Mouse (Mus musculus) neural tube, embryonic 14.5 days (tissue): ENCODE data around the gene Gm20605. TPM values are rescaled to one million over a fixed set of nuclear protein-coding genes. Genes with fewer than 3 reads are reported as not detected.

Source experiments
- ATAC-seq: fragments of 200-750 bp; cut with Nextera tagmentation; 2 replicates; pipeline ENCODE4 v1.8.0; 2017; ENCODE audit warnings: low read depth, mild to moderate bottlenecking, moderate TSS enrichment, moderate library complexity
- H3K27ac ChIP-seq: fragments of 300-500 bp; sonication (generic); 2 replicates; pipeline ENCODE4 v1.5.1; 2014; ENCODE audit warnings: low read depth, mild to moderate bottlenecking, control low read depth, low read length, moderate library complexity, mixed read lengths
- H3K27me3 ChIP-seq: fragments of 300-500 bp; sonication (generic); 2 replicates; pipeline ENCODE4 v1.6.1; 2014; ENCODE audit warnings: low read length; ENCODE audit not compliant: control insufficient read depth, insufficient read depth
- H3K36me3 ChIP-seq: fragments of 300-500 bp; sonication (generic); 2 replicates; pipeline ENCODE4 v1.6.1; 2014; ENCODE audit warnings: low read length, mixed read lengths; ENCODE audit not compliant: control insufficient read depth, insufficient read depth
- H3K4me1 ChIP-seq: fragments of 300-500 bp; sonication (generic); 2 replicates; pipeline ENCODE4 v1.6.1; 2014; ENCODE audit warnings: low read length; ENCODE audit not compliant: control insufficient read depth, insufficient read depth
- H3K4me2 ChIP-seq: fragments of 300-500 bp; sonication (generic); 2 replicates; pipeline ENCODE4 v1.6.1; 2014; ENCODE audit warnings: mild to moderate bottlenecking, low read depth, low read length, control low read depth
- H3K4me3 ChIP-seq: fragments of 300-500 bp; sonication (generic); 2 replicates; pipeline ENCODE4 v1.5.1; 2014; ENCODE audit warnings: low read depth, low read length, control low read depth, mixed read lengths
- H3K9ac ChIP-seq: fragments of 300-500 bp; sonication (generic); replicated peaks from 2 replicates; pipeline ENCODE4 v1.6.1; 2014; ENCODE audit warnings: low read depth, mild to moderate bottlenecking, control low read depth, low read length, mixed read lengths
- H3K9me3 ChIP-seq: fragments of 300-500 bp; sonication (generic); 2 replicates; pipeline ENCODE4 v1.6.1; 2016; ENCODE audit warnings: low read length; ENCODE audit not compliant: control insufficient read depth
- WGBS: fragments of 180-500 bp; shearing (Covaris S2); extraction: QIAGEN DNeasy Blood & Tissue Kit; methylation state at CpG from one replicate; pipeline ENCODE4 v1.1.7; 2014; 5-methylcytosine and 5-hydroxymethylcytosine counted together
- polyA plus RNA-seq: library from polyadenylated mRNA; unstranded; fragments of >200 nt; fragmentation: Nextera tagmentation; extraction: Ambion mirVana; gene quantifications from 2 replicates; pipeline ENCODE4 v1.2.1, GENCODE M21; 2014

Gm20605 gene
- 6.5 and 7.9 TPM in 2 replicates for polyA plus RNA-seq

DNA sequence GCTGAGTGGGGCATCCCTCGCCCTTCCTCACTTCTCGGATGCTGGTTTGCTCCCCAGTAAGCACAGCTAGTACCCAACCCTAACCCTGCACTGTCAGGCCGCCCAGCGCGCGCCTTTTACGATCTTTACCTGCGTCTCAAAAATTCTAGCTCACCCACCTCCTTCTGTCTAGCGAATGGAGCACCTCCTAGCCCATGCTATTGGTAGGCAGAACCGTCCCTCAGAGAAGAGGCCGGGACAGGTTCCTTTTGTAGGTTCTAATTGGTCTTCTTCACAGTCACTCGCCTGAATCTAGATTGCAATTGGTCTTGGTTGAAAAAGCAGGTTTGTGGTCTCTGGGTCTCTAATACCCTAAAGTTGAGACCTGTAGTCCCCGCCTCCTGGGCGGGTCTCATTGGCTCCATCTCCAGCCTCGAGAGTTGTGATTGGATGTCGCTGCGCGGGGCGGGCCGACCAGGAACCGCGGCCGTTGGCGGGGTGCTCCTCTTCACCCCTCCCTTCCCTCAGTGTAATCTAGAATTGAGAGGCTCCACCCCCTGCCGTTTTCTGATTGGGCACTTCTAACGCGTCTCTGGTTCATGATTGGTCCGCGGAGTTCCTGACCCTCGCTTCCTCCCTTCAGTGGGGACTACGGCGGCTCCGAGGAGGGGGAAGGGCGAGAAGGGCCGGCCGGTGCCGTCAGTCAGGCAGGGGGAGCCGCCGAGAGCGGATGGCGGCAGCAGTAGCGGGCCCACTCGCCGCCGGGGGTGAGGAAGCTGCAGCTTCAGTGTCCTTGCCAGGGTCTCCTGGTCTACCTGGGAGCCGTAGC, at the start of gene Gm20605, which contains the start of the genes Fbxo24 and Lrch4:
Gm20605 (plus strand) TSS at position 678 of the 808 bp plus-strand sequence.
Fbxo24 (minus strand) TSS at position 505 of the 808 bp plus-strand sequence.
Lrch4 (plus strand) TSS at position 624 of the 808 bp plus-strand sequence.
- no peaks in the 10 kb centered on the region for H3K27me3 ChIP-seq
- H3K4me2 ChIP-seq = peak within 1 kb of the TSS; percentile 91
- no peaks in the 10 kb centered on the region for H3K9me3 ChIP-seq
- H3K4me3 ChIP-seq = peak within 1 kb of the TSS; percentile 82
- H3K27ac ChIP-seq = peak within 1 kb of the TSS; percentile 91
- H3K36me3 ChIP-seq = 0 out of 2 replicates have a peak, but pooled peaks cover under 1% of the 10 kb centered on the region
- peak; percentile 99 for ATAC-seq
- H3K4me1 ChIP-seq = peaks cover 26% of the 10 kb centered on the region
- under 1% methylated on average over 46 of the region's 46 CpGs for WGBS
- H3K9ac ChIP-seq = peak within 1 kb of the TSS; percentile 82

DNA sequence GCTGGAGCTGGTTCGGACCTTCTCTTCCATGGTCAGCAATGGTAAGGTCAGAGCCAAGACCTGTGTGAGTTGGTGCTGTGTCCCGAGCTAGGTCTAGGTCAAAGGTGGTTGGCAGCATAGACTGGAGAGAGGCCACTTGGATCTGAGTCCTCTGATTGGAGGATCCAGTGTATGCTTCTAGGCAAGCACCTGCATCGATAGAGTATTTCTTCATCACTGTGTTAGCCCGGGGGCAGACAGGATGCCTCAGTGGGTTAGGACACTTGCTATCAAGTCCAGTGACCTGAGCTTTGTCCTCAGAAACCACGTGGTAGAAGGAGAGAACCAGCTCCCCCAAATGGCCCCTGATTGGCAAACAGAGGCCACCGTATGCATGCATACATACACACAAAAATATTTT, 48.7 kb upstream of the Gm20605 start:
- Histone ChIP-seq H3K9me3 (no peaks in the 10 kb centered on the region), H3K36me3 (no peaks in the 10 kb centered on the region), H3K27me3 (peaks cover 2% of the 10 kb centered on the region; the same call in 1 of the 2 replicates), H3K4me2 (no peak overlapping the region), H3K4me3 (no peak overlapping the region), H3K27ac (no peak overlapping the region), H3K4me1 (peaks cover 3% of the 10 kb centered on the region; the same call in 1 of the 2 replicates), H3K9ac (no peak overlapping the region)
- no peak for ATAC-seq
- 82% methylated on average over 6 of the region's 6 CpGs for WGBS

- ATAC-seq = 0 out of 2 replicates have a peak, but pooled peaks have one; percentile 5
- peaks cover 2% of the 10 kb centered on the region; the same call in 1 of the 2 replicates for H3K27me3 ChIP-seq
- 39% methylated on average over 8 of the region's 8 CpGs for WGBS
- peaks cover 3% of the 10 kb centered on the region; the same call in 1 of the 2 replicates for H3K4me1 ChIP-seq
- no peaks in the 10 kb centered on the region for H3K9me3 ChIP-seq
- H3K27ac ChIP-seq = no peak overlapping the region
- H3K4me2 ChIP-seq = peak overlapping the region; percentile 57; the same call in 1 of the 2 replicates
- H3K9ac ChIP-seq = peak overlapping the region; percentile 54
- no peaks in the 10 kb centered on the region for H3K36me3 ChIP-seq
- H3K4me3 ChIP-seq = no peak overlapping the region
Measured at GRCm38 (mm10) chr5:137582702-137583101, 46.3 kb upstream of the Gm20605 start.

DNA sequence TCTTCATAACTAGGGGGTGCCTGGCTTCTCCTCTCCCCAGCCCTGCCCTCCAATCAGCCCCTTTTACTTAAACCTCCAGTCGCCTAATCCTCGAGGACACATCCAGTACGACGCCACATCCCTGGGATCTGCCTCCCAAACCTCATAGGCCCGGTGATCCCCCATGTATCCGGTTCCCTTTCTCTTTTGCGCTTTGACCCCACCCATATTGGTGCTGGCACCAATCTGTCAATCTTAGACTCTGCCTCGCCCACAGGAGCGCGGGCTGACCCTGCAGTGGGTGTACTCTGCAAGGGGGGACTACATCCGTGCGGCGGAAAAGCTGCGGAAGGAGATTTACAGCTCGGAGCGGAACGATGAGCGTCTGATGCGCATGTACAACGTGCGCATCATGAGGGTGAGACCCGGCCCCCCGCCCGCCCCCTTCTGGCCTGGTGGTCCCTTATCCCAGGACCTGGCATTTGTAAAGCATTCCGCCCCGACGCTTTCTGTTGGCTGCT, 45.3 kb upstream of the Gm20605 start:
- Histone ChIP-seq H3K27me3 (peaks cover 2% of the 10 kb centered on the region; the same call in 1 of the 2 replicates), H3K4me1 (peaks cover 3% of the 10 kb centered on the region; the same call in 1 of the 2 replicates), H3K27ac (peak overlapping the region; percentile 49), H3K36me3 (no peaks in the 10 kb centered on the region), H3K9me3 (no peaks in the 10 kb centered on the region), H3K9ac (peak overlapping the region; percentile 54), H3K4me3 (peak overlapping the region; percentile 34), H3K4me2 (peak overlapping the region; percentile 57)
- peak; percentile 84 for ATAC-seq
- 17% methylated on average over 27 of the region's 27 CpGs for WGBS

- Histone ChIP-seq H3K4me1 (peaks cover 3% of the 10 kb centered on the region; the same call in 1 of the 2 replicates), H3K4me2 (no peak overlapping the region), H3K27me3 (peaks cover 2% of the 10 kb centered on the region; the same call in 1 of the 2 replicates), H3K36me3 (no peaks in the 10 kb centered on the region), H3K9me3 (no peaks in the 10 kb centered on the region), H3K4me3 (no peak overlapping the region), H3K9ac (no peak overlapping the region), H3K27ac (no peak overlapping the region)
- WGBS = 31% methylated on average over 8 of the region's 8 CpGs
- ATAC-seq = no peak
Measured at GRCm38 (mm10) chr5:137584976-137585375, 44.0 kb upstream of the Gm20605 start.

GRCm38 (mm10) chr5:137590507-137590906, 38.5 kb upstream of the Gm20605 start:
- WGBS = 78% methylated on average over 5 of the region's 5 CpGs
- Histone ChIP-seq H3K27me3 (no peaks in the 10 kb centered on the region), H3K4me1 (no peaks in the 10 kb centered on the region), H3K9me3 (no peaks in the 10 kb centered on the region), H3K4me3 (no peak overlapping the region), H3K27ac (no peak overlapping the region), H3K4me2 (no peak overlapping the region), H3K36me3 (no peaks in the 10 kb centered on the region), H3K9ac (no peak overlapping the region)
- no peak for ATAC-seq

GRCm38 (mm10) chr5:137595921-137596320, 33.1 kb upstream of the Gm20605 start:
- Histone ChIP-seq H3K27me3 (no peaks in the 10 kb centered on the region), H3K4me1 (peaks cover 10% of the 10 kb centered on the region; the same call in 1 of the 2 replicates), H3K9me3 (no peaks in the 10 kb centered on the region), H3K4me2 (no peak overlapping the region), H3K36me3 (no peaks in the 10 kb centered on the region), H3K9ac (no peak overlapping the region), H3K4me3 (no peak overlapping the region), H3K27ac (no peak overlapping the region)
- ATAC-seq = no peak
- WGBS = 67% methylated on average over 7 of the region's 7 CpGs

DNA sequence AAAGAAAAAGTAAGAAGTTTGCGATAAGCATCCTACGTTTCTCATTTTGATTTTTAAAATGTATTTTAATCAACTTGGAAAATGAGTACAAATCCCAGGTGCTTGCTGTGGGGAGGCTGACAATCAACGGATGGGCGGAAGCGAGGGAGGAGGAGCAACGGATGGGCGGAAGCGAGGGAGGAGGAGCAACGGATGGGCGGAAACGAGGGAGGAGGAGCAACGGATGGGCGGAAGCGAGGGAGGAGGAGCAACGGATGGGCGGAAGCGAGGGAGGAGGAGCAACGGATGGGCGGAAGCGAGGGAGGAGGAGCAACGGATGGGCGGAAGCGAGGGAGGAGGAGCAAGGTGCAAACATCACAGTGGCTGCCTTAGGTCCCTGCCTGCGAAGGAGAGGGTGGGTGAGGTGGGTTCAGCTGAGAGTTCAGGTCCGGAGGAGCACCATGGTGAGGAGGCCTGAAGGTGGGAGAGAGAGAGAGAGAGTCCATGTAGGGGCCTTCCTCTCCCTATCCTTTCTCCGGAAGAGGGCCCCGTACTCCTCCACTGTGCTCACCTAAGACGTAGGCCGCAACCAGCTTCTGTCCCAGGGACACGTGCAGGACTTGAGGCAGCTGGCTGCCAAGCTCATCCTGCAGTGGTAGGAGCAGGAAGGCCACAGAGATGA, 32.2 kb upstream of the Gm20605 start:
- H3K36me3 ChIP-seq = no peaks in the 10 kb centered on the region
- H3K4me3 ChIP-seq = no peak overlapping the region

More for the DNA sequence above, 32.2 kb upstream of the Gm20605 start:
- H3K9me3 ChIP-seq = no peaks in the 10 kb centered on the region
- WGBS = 34% methylated on average over 24 of the region's 30 CpGs
- H3K27me3 ChIP-seq = no peaks in the 10 kb centered on the region
- H3K9ac ChIP-seq = no peak overlapping the region
- peaks cover 10% of the 10 kb centered on the region; the same call in 1 of the 2 replicates for H3K4me1 ChIP-seq
- H3K4me2 ChIP-seq = peak overlapping the region; percentile 26; the same call in 1 of the 2 replicates
- ATAC-seq = no peak
- H3K27ac ChIP-seq = no peak overlapping the region
